Mouse (Mus musculus): ENCODE measurements around the gene Mpped2. TPM values are rescaled to one million over a fixed set of nuclear protein-coding genes. Genes with fewer than 3 reads are reported as not detected.

Mpped2 gene
- 10 to 100 TPM; 31.2 to 36.5 TPM for total RNA-seq (2021)
- long read RNA-seq, experiment 1, transcript Mpped2-202 (7 exons, 2,848 nt): major isoform, 15 of 27 reads
- long read RNA-seq, experiment 1, partial matches to known transcripts: 7 of 27 reads
- long read RNA-seq, experiment 1, other reads (novel, unspliced or antisense): 4 of 27 reads
- long read RNA-seq, experiment 2, transcript Mpped2-202 (7 exons, 2,848 nt): major isoform, 6 of 7 reads
- long read RNA-seq, experiment 2, partial matches to known transcripts: 0 of 7 reads
- long read RNA-seq, experiment 2, other reads (novel, unspliced or antisense): 1 of 7 reads

GRCm38 (mm10) chr2:106692783-106693701 is at the start of gene Mpped2:
TSS of gene Mpped2 (plus strand) at chr2:106693269.
- peak; percentile 79 to 80 for DNase-seq

- no peak for DNase-seq
These were observed 48.3 kb upstream of the Mpped2 start for GRCm38 (mm10) chr2:106644782-106645181.

GRCm38 (mm10) chr2:106649686-106650570 is 43.1 kb upstream of the Mpped2 start:
- DNase-seq: peak; percentile 90 to 91

GRCm38 (mm10) chr2:106652151-106652550 is 40.9 kb upstream of the Mpped2 start:
- no peak for DNase-seq

GRCm38 (mm10) chr2:106652741-106653140 is 40.3 kb upstream of the Mpped2 start:
- DNase-seq: no peak

- DNase-seq: no peak
These were observed 39.8 kb upstream of the Mpped2 start for GRCm38 (mm10) chr2:106653261-106653660.

- DNase-seq: no peak
These were observed 37.8 kb upstream of the Mpped2 start for GRCm38 (mm10) chr2:106655271-106655670.

GRCm38 (mm10) chr2:106665271-106665670 is 27.8 kb upstream of the Mpped2 start:
- DNase-seq: no peak

GRCm38 (mm10) chr2:106674319-106674718 is 18.8 kb upstream of the Mpped2 start:
- no peak for DNase-seq

- DNase-seq: no peak
These were observed 15.6 kb upstream of the Mpped2 start for GRCm38 (mm10) chr2:106677449-106677848.

- no peak for DNase-seq
These were observed 13.2 kb upstream of the Mpped2 start for GRCm38 (mm10) chr2:106679720-106680455.

- DNase-seq: no peak
These were observed 9.8 kb upstream of the Mpped2 start for GRCm38 (mm10) chr2:106683185-106683831.

GRCm38 (mm10) chr2:106683832-106684231 is 9.2 kb upstream of the Mpped2 start:
- no peak for DNase-seq

- peak; percentile 8 to 42 for DNase-seq
These were observed 1.2 kb upstream of the Mpped2 start for GRCm38 (mm10) chr2:106691753-106692363.

GRCm38 (mm10) chr2:106692405-106692782 is 675 bp upstream of the Mpped2 start:
- peak; percentile 62 to 65 for DNase-seq

- peak; percentile 62 to 81 for DNase-seq
These were observed 865 bp downstream of the Mpped2 start for GRCm38 (mm10) chr2:106693702-106694566.

GRCm38 (mm10) chr2:106694567-106694885 is 1.5 kb downstream of the Mpped2 start:
- DNase-seq: no peak

GRCm38 (mm10) chr2:106694886-106695733 is 2.0 kb downstream of the Mpped2 start:
- DNase-seq: peak; percentile 67 to 68

GRCm38 (mm10) chr2:106695734-106696022 is 2.6 kb downstream of the Mpped2 start:
- peak; percentile 4 to 34 for DNase-seq
